Mouse (Mus musculus) hindbrain, postnatal 0 days (tissue): ENCODE results near the gene Kif17. TPM values are rescaled to one million over a fixed set of nuclear protein-coding genes. Genes with fewer than 3 reads are reported as not detected.

Experiments
- ATAC-seq: fragments of 200-750 bp; cut with Nextera tagmentation; 2 replicates; pipeline ENCODE4 v1.8.0; 2017; ENCODE audit warnings: mild to moderate bottlenecking, moderate TSS enrichment, moderate library complexity
- DNase-seq: peaks from one replicate; pipeline ENCODE4 v3.0.0-alpha.2; 2015; ENCODE audit warnings: low spot score
- H3K27ac ChIP-seq: fragments of 300-500 bp; sonication (generic); 2 replicates; pipeline ENCODE4 v1.5.1; 2014; ENCODE audit warnings: mild to moderate bottlenecking
- H3K27me3 ChIP-seq: fragments of 300-500 bp; sonication (generic); 2 replicates; pipeline ENCODE4 v1.6.1; 2014; ENCODE audit warnings: low read length, mixed read lengths; ENCODE audit not compliant: insufficient read depth
- H3K36me3 ChIP-seq: fragments of 300-500 bp; sonication (generic); 2 replicates; pipeline ENCODE4 v1.6.1; 2014; ENCODE audit warnings: low read length, mixed read lengths; ENCODE audit not compliant: insufficient read depth
- H3K4me1 ChIP-seq: fragments of 300-500 bp; sonication (generic); 2 replicates; pipeline ENCODE4 v1.6.1; 2014; ENCODE audit warnings: antibody characterized with exemption, low read length, mixed read lengths; ENCODE audit not compliant: insufficient read depth
- H3K4me2 ChIP-seq: fragments of 300-500 bp; sonication (generic); 2 replicates; pipeline ENCODE4 v1.6.1; 2014; ENCODE audit warnings: low read depth, mild to moderate bottlenecking, low read length, moderate library complexity, mixed read lengths
- H3K4me3 ChIP-seq: fragments of 300-500 bp; sonication (generic); 2 replicates; pipeline ENCODE4 v1.5.1; 2014; ENCODE audit warnings: low read length
- H3K9ac ChIP-seq: fragments of 300-500 bp; sonication (generic); replicated peaks from 2 replicates; pipeline ENCODE4 v1.6.1; 2014; ENCODE audit warnings: mild to moderate bottlenecking, low read length, moderate library complexity, mixed read lengths
- H3K9me3 ChIP-seq: fragments of 300-500 bp; sonication (generic); 2 replicates; pipeline ENCODE4 v1.6.1; 2016; ENCODE audit warnings: low read length, mixed read lengths
- CTCF ChIP-seq: IDR thresholded peaks from 2 replicates; pipeline ENCODE4 v1.5.1; 2016; ENCODE audit warnings: antibody characterized with exemption, control low read depth, low read depth
- WGBS: fragments of 180-500 bp; shearing (Covaris S2); extraction: QIAGEN DNeasy Blood & Tissue Kit; methylation state at CpG from one replicate; pipeline ENCODE4 v1.1.7; 2014; 5-methylcytosine and 5-hydroxymethylcytosine counted together
- polyA plus RNA-seq: library from polyadenylated mRNA; unstranded; fragments of >200 nt; fragmentation: Nextera tagmentation; extraction: Ambion mirVana; gene quantifications from 2 replicates; pipeline ENCODE4 v1.2.1, GENCODE M21; 2015
- total RNA-seq: library from RNA; depleted of rRNA; stranded (reverse); fragments of >200 nt; gene quantifications from 2 replicates; pipeline ENCODE4 v1.2.3, GENCODE M21; 2014

Gene Kif17
- total and polyA plus RNA-seq, 2 experiments from 2014 or later = 4.1 to 5.1 TPM

DNA sequence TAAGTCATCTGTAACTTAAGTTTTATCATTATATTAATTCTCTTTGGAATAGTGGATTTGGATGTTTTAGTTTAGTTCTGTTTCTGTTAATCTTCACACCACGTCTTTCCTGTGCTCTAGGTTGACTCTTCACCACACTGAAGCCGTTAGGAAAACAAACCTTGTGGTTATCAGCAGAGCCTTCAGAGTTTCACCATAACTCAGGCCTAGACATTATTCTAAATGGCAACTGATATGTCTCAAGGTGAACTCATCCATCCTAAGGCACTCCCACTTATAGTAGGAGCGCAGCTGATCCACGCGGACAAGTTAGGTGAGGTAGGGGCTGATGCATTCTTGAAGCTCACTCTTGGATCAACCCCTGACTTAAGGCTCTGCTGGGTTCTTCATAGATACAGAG lies 28.8 kb upstream of the Kif17 start:
- no peak for TF ChIP-seq CTCF
- Histone ChIP-seq H3K27me3 (no peaks in the 10 kb centered on the region), H3K4me2 (no peak overlapping the region), H3K36me3 (peaks cover 39% of the 10 kb centered on the region), H3K27ac (no peak overlapping the region), H3K9ac (no peak overlapping the region), H3K9me3 (no peaks in the 10 kb centered on the region), H3K4me1 (peaks cover 6% of the 10 kb centered on the region), H3K4me3 (no peak overlapping the region)
- 94% methylated on average over 5 of the region's 5 CpGs for WGBS
- ATAC-seq = no peak
- no peak for DNase-seq

DNA sequence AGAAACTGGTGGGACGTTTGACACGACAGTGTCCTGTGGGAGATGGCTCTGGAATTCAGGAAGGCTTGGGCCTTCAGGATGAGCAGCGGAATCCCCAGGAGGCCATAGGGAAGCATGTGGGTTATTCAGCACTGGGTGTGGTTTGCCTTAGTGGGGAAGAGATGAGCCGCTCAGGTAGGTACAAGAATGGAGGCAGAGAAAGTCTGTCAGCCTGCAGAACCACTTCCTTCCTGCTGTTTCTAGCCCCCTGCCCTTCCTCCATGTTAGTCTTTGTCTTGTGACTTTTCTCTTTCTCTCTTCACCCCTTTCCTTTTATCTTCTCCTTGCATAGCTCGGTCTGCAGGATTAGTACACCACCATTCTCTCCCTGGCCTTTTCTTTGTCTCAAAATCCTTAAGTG lies 27.8 kb upstream of the Kif17 start:
- ATAC-seq (no peak), DNase-seq (no peak)
- H3K9ac ChIP-seq = no peak overlapping the region
- peaks cover 6% of the 10 kb centered on the region for H3K4me1 ChIP-seq
- no peaks in the 10 kb centered on the region for H3K9me3 ChIP-seq
- H3K4me2 ChIP-seq = no peak overlapping the region
- H3K4me3 ChIP-seq = no peak overlapping the region
- WGBS = 90% methylated on average over 5 of the region's 5 CpGs
- H3K36me3 ChIP-seq = peaks cover 45% of the 10 kb centered on the region
- H3K27ac ChIP-seq = no peak overlapping the region
- no peaks in the 10 kb centered on the region for H3K27me3 ChIP-seq
- TF ChIP-seq CTCF = no peak

DNA sequence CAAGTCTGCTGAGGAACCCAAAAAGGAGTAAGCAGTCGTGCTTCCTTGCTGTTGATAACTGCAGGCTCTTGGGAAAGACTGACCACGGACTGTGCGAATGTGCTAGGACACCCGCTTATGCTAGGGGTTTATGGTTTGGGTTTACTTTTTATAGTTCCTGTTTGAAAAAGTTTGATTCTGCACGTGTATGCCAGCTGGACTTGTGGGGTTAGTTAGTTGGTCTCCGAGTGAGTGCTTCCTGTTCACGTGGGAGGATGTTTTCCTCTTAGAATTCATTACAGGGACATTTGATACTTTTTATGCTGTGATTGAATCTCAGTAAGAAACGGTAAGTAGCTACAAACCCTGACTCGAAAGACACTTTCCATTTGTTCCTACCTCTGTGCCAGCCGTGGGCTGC lies 26.6 kb upstream of the Kif17 start:
- ATAC-seq (no peak), DNase-seq (no peak)
- Histone ChIP-seq H3K36me3 (peaks cover 57% of the 10 kb centered on the region), H3K27ac (no peak overlapping the region), H3K4me1 (no peaks in the 10 kb centered on the region), H3K4me3 (no peak overlapping the region), H3K9ac (no peak overlapping the region), H3K27me3 (no peaks in the 10 kb centered on the region), H3K4me2 (no peak overlapping the region), H3K9me3 (no peaks in the 10 kb centered on the region)
- TF ChIP-seq CTCF = no peak
- 90% methylated on average over 10 of the region's 10 CpGs for WGBS

DNA sequence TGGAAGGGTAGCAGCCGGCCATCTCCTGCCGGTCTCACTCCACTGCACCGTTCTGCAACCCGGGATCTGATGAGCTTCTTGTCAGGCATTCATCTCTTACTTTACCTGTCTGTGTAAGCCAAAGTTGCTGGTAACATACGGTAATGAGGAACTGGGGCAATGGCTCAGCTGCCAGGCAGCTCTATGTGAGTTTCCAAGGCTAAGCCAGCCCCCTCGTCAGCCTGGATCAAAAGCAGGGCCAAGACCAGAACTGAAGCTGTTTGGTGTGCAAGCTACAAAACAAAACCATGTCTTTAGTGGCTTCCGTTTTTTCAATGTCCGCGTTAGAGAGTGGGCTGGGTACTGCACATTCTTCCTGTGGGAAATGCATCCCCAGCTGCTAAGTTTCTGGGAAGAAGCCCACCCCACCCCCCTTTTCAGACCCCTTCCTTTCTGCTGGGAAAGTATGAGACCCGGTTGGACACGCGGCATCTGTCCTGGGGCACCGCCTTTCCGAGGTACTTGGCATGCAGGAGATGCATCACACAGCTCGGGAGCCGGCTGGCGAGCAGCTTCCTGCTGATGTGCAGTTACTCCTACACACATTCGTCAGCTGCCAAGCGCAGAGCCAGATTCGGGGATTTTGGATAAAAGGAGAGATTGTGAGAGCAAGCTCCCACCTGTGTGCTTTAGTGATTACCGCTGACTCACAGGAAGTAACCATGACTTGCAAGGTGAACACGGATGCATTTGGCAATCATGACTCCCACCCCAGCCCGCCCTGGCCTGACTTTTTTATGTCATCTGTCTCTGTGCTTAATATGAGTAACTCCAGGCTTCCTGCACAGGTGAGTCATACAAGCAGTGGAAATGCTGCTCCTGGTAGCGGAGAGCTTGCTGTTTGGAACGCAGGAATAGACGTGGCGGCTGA lies 3.2 kb upstream of the Kif17 start:
- peak overlapping the region; percentile 17; the same call in 1 of the 2 replicates for H3K27ac ChIP-seq

DNA sequence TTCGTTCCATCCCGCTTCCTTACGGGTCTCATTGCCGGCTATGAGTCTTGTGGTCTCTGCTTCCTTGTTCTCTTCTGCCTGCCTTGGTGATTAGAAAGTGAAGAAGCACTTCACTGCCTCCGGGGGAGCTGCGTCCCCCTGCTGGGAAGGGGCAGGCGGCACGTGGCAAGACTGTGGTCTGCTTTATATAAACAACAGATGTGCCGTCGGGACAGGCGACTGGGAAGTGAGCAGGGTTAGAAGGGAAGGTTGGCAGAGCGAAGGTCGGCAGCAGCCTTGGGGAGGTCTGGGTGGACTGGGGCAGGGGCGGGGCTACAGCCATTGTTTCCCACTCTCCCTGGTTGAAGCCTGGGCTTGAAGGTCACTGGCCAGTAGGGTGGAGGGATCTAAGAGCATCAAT lies 1.6 kb downstream of the Kif17 start:
- H3K9ac ChIP-seq = peak overlapping the region; percentile 61; the same call in 1 of the 2 replicates
- H3K27ac ChIP-seq = peak overlapping the region; percentile 51; the same call in 1 of the 2 replicates
- no peaks in the 10 kb centered on the region for H3K27me3 ChIP-seq
- no peaks in the 10 kb centered on the region; the same call in 1 of the 2 replicates for H3K36me3 ChIP-seq
- H3K4me1 ChIP-seq = peaks cover 16% of the 10 kb centered on the region
- no peak for ATAC-seq
- WGBS = 2% methylated on average over 14 of the region's 14 CpGs
- H3K4me3 ChIP-seq = peak overlapping the region; percentile 60
- peak overlapping the region; percentile 87 for H3K4me2 ChIP-seq
- peak; percentile 52 for TF ChIP-seq CTCF
- H3K9me3 ChIP-seq = no peaks in the 10 kb centered on the region
- DNase-seq = peak; percentile 61

More for the DNA sequence above, 3.2 kb upstream of the Kif17 start:
- WGBS = 45% methylated on average over 27 of the region's 27 CpGs
- no peak for TF ChIP-seq CTCF
- H3K4me1 ChIP-seq = peaks cover 11% of the 10 kb centered on the region
- no peaks in the 10 kb centered on the region for H3K27me3 ChIP-seq
- ATAC-seq (no peak), DNase-seq (peak; percentile 57)
- no peak overlapping the region for H3K4me2 ChIP-seq
- no peak overlapping the region for H3K9ac ChIP-seq
- no peak overlapping the region for H3K4me3 ChIP-seq
- H3K36me3 ChIP-seq = peaks cover 36% of the 10 kb centered on the region
- H3K9me3 ChIP-seq = no peaks in the 10 kb centered on the region

DNA sequence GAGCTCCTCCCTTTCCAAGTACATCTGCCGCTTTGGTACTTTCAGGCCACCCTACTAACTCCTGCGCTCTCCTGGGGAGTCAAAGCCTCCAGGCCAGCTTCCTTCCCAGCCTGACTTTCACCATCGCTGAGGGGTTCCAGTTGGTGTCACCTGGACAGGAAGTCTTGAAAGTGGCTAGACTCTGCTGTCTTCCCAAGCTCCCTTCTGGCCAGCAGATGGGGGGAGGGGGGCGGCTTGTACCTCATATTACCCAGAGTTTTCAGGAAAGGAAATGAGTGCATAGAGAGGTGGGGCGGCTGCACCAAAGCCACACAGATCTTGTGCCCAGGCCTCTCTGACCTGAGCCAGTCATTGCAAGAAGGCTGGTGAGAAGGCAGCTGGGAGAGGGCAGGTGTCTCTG lies 2.0 kb downstream of the Kif17 start:
- peak overlapping the region; percentile 61 for H3K9ac ChIP-seq
- H3K4me2 ChIP-seq = peak overlapping the region; percentile 87
- H3K27ac ChIP-seq = 0 out of 2 replicates have a peak overlapping the region, but pooled peaks have one; percentile 51
- DNase-seq (peak; percentile 7), ATAC-seq (no peak)
- peak overlapping the region; percentile 60 for H3K4me3 ChIP-seq
- no peaks in the 10 kb centered on the region for H3K9me3 ChIP-seq
- H3K4me1 ChIP-seq = peaks cover 16% of the 10 kb centered on the region
- H3K27me3 ChIP-seq = no peaks in the 10 kb centered on the region
- H3K36me3 ChIP-seq = no peaks in the 10 kb centered on the region; the same call in 1 of the 2 replicates
- WGBS = 11% methylated on average over 5 of the region's 5 CpGs
- no peak for TF ChIP-seq CTCF
